Mouse (Mus musculus) MEL-GATA-1-ER (cell line): ENCODE data around the gene Eri3.

Source experiments
- DNase-seq: peaks from one replicate; pipeline ENCODE4 v3.0.0-alpha.2; 2012; ENCODE audit warnings: low read depth; ENCODE audit errors: extremely low read depth

The Eri3 gene

GRCm38 (mm10) chr4:117622270-117622669, 72.1 kb downstream of the Eri3 start:
- DNase-seq, result no peak

- no peak for DNase-seq
Measured at GRCm38 (mm10) chr4:117623025-117623424, 72.9 kb downstream of the Eri3 start.

- DNase-seq, result no peak
Measured at GRCm38 (mm10) chr4:117624660-117625059, 74.5 kb downstream of the Eri3 start.

GRCm38 (mm10) chr4:117628464-117628863, 78.3 kb downstream of the Eri3 start:
- DNase-seq, result no peak

GRCm38 (mm10) chr4:117630053-117630670, 80.0 kb downstream of the Eri3 start:
- no peak for DNase-seq

GRCm38 (mm10) chr4:117633527-117633926, 83.4 kb downstream of the Eri3 start:
- DNase-seq, result no peak

GRCm38 (mm10) chr4:117634642-117635041, 84.5 kb downstream of the Eri3 start:
- DNase-seq, result no peak

- DNase-seq, result no peak
Measured at GRCm38 (mm10) chr4:117636152-117636551, 86.0 kb downstream of the Eri3 start.

- no peak for DNase-seq
Measured at GRCm38 (mm10) chr4:117636891-117637613, 86.9 kb downstream of the Eri3 start.

- no peak for DNase-seq
Measured at GRCm38 (mm10) chr4:117640925-117641703, 90.9 kb downstream of the Eri3 start.

- no peak for DNase-seq
Measured at GRCm38 (mm10) chr4:117641804-117642203, 91.6 kb downstream of the Eri3 start.

- DNase-seq, result no peak
Measured at GRCm38 (mm10) chr4:117645031-117645435, 94.9 kb downstream of the Eri3 start.

GRCm38 (mm10) chr4:117645859-117646258, 95.7 kb downstream of the Eri3 start:
- DNase-seq, result no peak

- DNase-seq, result no peak
Measured at GRCm38 (mm10) chr4:117646496-117646895, 96.3 kb downstream of the Eri3 start.

GRCm38 (mm10) chr4:117646926-117647755, 97.0 kb downstream of the Eri3 start:
- DNase-seq, result no peak

- DNase-seq, result no peak
Measured at GRCm38 (mm10) chr4:117651626-117652101, 101.5 kb downstream of the Eri3 start.

- DNase-seq, result no peak
Measured at GRCm38 (mm10) chr4:117652727-117653126, 102.6 kb downstream of the Eri3 start.

- DNase-seq, result no peak
Measured at GRCm38 (mm10) chr4:117654016-117654702, 104.0 kb downstream of the Eri3 start.

GRCm38 (mm10) chr4:117654703-117655499, 104.7 kb downstream of the Eri3 start:
- DNase-seq, result no peak

- DNase-seq, result no peak
Measured at GRCm38 (mm10) chr4:117655500-117655863, 105.3 kb downstream of the Eri3 start.
